Mouse (Mus musculus) CD4-positive, CD25-positive, alpha-beta regulatory T cell, adult 4 months (primary cell): Measurements from ENCODE around the gene Ttc22. TPM values are rescaled to one million over a fixed set of nuclear protein-coding genes. Genes with fewer than 3 reads are reported as not detected.
A peak's percentile ranks its signal among the peaks of the same experiment; 100 is the strongest.

ENCODE experiments used
- ATAC-seq: one replicate; pipeline ENCODE4 v1.8.0; 2017
- polyA plus RNA-seq, 2 experiments: library from polyadenylated mRNA; unstranded; fragments of 100-300 nt; shearing (Covaris generic); gene quantifications; one replicate each; pipeline ENCODE4 v1.2.1; 2017

The Ttc22 gene
- polyA plus RNA-seq, 2 experiments from 2014 or later = not detected

GRCm38 (mm10) chr4:106664697-106665096 lies 42.5 kb downstream of the Ttc22 start:
- no peak for ATAC-seq

- ATAC-seq = no peak
Observed at GRCm38 (mm10) chr4:106665269-106665668, 43.0 kb downstream of the Ttc22 start.

GRCm38 (mm10) chr4:106665673-106666072 lies 43.4 kb downstream of the Ttc22 start:
- ATAC-seq = no peak

GRCm38 (mm10) chr4:106666546-106666945 lies 44.3 kb downstream of the Ttc22 start:
- ATAC-seq = no peak

- ATAC-seq = no peak
Observed at GRCm38 (mm10) chr4:106676749-106677148, 54.5 kb downstream of the Ttc22 start.

GRCm38 (mm10) chr4:106678442-106679118 lies 56.3 kb downstream of the Ttc22 start, which contains the start of gene Ttc4:
Gene Ttc4, minus strand, starts transcription at chr4:106678944.
- peak; percentile 100 for ATAC-seq

- no peak for ATAC-seq
Observed at GRCm38 (mm10) chr4:106679152-106679551, 56.9 kb downstream of the Ttc22 start.

GRCm38 (mm10) chr4:106680955-106681354 lies 58.7 kb downstream of the Ttc22 start:
- no peak for ATAC-seq

- ATAC-seq = no peak
Observed at GRCm38 (mm10) chr4:106688636-106689296, 66.5 kb downstream of the Ttc22 start.

Other genes starting within 250 kb of the Ttc22 start
- not detected for gene Pcsk9, start 158.1 kb upstream of the Ttc22 start, polyA plus RNA-seq
- not detected for gene Bsnd, start 130.1 kb upstream of the Ttc22 start, polyA plus RNA-seq
- gene Dhcr24, start 61.4 kb upstream of the Ttc22 start, polyA plus RNA-seq = 1 to 10 TPM; 2.6 to 3.0 TPM
- gene Lexm, start 5.2 kb upstream of the Ttc22 start, polyA plus RNA-seq = under 1 TPM in 1 of 2 experiments, not detected in 1; 0.40 TPM
- 10 to 100 TPM; 11.4 to 17.4 TPM for gene Pars2, start 28.6 kb downstream of the Ttc22 start, polyA plus RNA-seq
- gene Ttc4, start 56.5 kb downstream of the Ttc22 start, polyA plus RNA-seq = 10 to 100 TPM; 53.8 to 77.4 TPM
- not detected for gene Mroh7, start 108.5 kb downstream of the Ttc22 start, polyA plus RNA-seq
- not detected for gene Fam151a, start 111.5 kb downstream of the Ttc22 start, polyA plus RNA-seq
- 10 to 100 TPM in 1 of 2 experiments, 1 to 10 TPM in 1; 2.5 to 10.2 TPM for gene Acot11, start 182.6 kb downstream of the Ttc22 start, polyA plus RNA-seq